Mouse (Mus musculus) ES-Bruce4 (cell line): ENCODE data around the gene Dab1.

Experiments used
- CTCF ChIP-seq: IDR thresholded peaks from one replicate; pipeline ENCODE4 v1.8.1; 2011; ENCODE audit warnings: low read depth, low read length
- POLR2A ChIP-seq: IDR thresholded peaks from one replicate; pipeline ENCODE4 v1.8.1; 2011; ENCODE audit warnings: low read length; ENCODE audit not compliant: insufficient read depth

DNA sequence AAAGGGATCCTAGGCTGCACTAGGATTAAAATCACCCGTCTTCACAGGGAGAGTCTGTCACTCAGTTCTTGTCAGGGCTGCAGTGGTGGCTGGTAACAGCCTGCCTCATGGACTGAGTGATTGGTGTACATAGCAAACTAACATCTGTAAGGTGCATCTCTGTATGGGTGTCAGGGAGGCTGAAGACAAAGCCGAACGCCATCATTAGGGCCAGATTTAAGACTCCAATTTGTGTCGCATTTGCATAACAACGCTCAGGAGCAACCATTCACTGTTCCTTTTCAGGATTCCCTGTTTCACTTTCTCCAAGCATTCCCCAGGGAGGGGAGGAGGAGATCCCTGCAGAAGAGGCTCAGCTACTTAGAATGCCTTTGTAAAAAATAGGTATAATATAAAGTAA is 219.2 kb downstream of the Dab1 start:
- TF ChIP-seq POLR2A (no peak), CTCF (no peak)
